Mouse (Mus musculus) forebrain, embryonic 15.5 days (tissue): ENCODE measurements around the gene Arhgef18. TPM values are rescaled to one million over a fixed set of nuclear protein-coding genes. Genes with fewer than 3 reads are reported as not detected.

ENCODE experiments used
- ATAC-seq: fragments of 200-750 bp; cut with Nextera tagmentation; replicated peaks from 2 replicates; pipeline ENCODE4 v1.8.0; 2017; ENCODE audit warnings: mild to moderate bottlenecking, moderate TSS enrichment, moderate library complexity
- H3K27ac ChIP-seq: fragments of 300-500 bp; sonication (generic); replicated peaks from 2 replicates; pipeline ENCODE4 v1.5.1; 2015; ENCODE audit warnings: mild to moderate bottlenecking, inconsistent platforms
- H3K27me3 ChIP-seq: fragments of 300-500 bp; sonication (generic); 2 replicates; pipeline ENCODE4 v1.6.1; 2015; ENCODE audit warnings: inconsistent platforms
- H3K36me3 ChIP-seq: fragments of 300-500 bp; sonication (generic); 2 replicates; pipeline ENCODE4 v1.6.1; 2015; ENCODE audit warnings: mild to moderate bottlenecking, inconsistent platforms
- H3K4me1 ChIP-seq: fragments of 300-500 bp; sonication (generic); 2 replicates; pipeline ENCODE4 v1.6.1; 2015; ENCODE audit warnings: inconsistent platforms
- H3K4me2 ChIP-seq: fragments of 300-500 bp; sonication (generic); replicated peaks from 2 replicates; pipeline ENCODE4 v1.6.1; 2015; ENCODE audit warnings: mild to moderate bottlenecking, inconsistent platforms
- H3K4me3 ChIP-seq: fragments of 300-500 bp; sonication (generic); 2 replicates; pipeline ENCODE4 v1.5.1; 2015; ENCODE audit warnings: mild to moderate bottlenecking, inconsistent platforms
- H3K9ac ChIP-seq: fragments of 300-500 bp; sonication (generic); replicated peaks from 2 replicates; pipeline ENCODE4 v1.6.1; 2015; ENCODE audit warnings: mild to moderate bottlenecking, inconsistent platforms
- H3K9me3 ChIP-seq: fragments of 300-500 bp; sonication (generic); 2 replicates; pipeline ENCODE4 v1.6.1; 2016; ENCODE audit warnings: inconsistent platforms
- WGBS: fragments of 180-500 bp; shearing (Covaris S2); methylation state at CpG from one replicate; pipeline ENCODE4 v1.1.7; 2015; ENCODE audit warnings: mixed read lengths; 5-methylcytosine and 5-hydroxymethylcytosine counted together
- polyA plus RNA-seq: library from polyadenylated mRNA; unstranded; fragments of >200 nt; fragmentation: Nextera tagmentation; extraction: Ambion mirVana; gene quantifications from 2 replicates; pipeline ENCODE4 v1.2.1, GENCODE M21; 2015

Arhgef18 gene
- polyA plus RNA-seq: 11.5 and 12.7 TPM in 2 replicates

DNA sequence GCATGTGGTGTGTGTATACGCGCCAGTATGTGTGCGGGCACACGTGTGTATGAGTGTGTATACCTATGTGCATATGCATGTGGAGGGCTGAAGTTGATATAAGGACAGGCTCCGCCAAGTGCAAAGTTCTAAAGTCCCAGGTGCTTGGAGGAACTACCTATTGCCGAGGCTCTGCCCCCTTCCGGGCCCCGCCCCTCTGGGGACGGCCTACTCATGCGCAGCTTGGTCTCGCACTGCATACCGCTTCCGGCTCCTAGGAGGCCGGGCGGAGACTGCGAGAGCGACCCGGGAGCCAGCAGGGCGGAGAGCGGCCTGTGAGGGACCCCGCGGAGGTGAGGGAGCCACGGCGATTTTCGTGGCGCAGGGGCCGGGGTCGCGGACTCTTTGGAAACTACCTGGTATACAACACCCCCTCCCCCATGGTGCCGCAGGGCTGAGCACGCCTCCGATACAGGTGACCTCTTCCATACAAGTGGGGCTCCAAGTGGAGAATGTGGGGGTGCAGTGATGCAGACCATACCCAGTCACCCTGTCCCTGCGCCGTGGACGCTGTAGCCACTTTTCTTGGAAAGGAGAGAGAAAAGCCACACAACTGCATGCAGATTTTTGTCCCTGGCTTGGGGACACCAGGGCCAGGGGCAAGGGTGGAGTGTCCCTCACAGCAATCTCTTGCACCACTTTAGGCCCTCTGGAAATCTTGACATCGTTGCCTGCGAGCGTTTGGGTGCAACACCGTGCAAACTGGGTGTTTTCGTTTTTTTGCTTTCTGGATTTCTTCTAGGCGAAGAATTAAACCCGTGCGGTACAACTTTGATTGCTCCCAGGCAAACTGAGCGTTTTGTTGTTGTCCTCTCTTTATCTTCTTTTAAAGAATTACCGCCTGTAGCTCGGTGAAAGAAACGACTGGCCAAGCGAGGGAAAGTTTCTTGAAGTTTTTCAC, at the start of gene Arhgef18:
TSS of gene Arhgef18 (plus strand) at position 236 of the 940 bp plus-strand sequence.
- peak within 1 kb of the TSS; percentile 87 for H3K4me2 ChIP-seq
- H3K27ac ChIP-seq: peak within 1 kb of the TSS; percentile 31; the same call in 1 of the 2 replicates
- peak; percentile 99 for ATAC-seq
- H3K36me3 ChIP-seq: no peaks in the 10 kb centered on the region; the same call in 1 of the 2 replicates
- H3K4me3 ChIP-seq: peak within 1 kb of the TSS; percentile 87
- H3K9ac ChIP-seq: peak within 1 kb of the TSS; percentile 81
- H3K27me3 ChIP-seq: no peaks in the 10 kb centered on the region
- under 1% methylated on average over 48 of the region's 48 CpGs for WGBS
- no peaks in the 10 kb centered on the region for H3K9me3 ChIP-seq
- H3K4me1 ChIP-seq: peaks cover 33% of the 10 kb centered on the region

DNA sequence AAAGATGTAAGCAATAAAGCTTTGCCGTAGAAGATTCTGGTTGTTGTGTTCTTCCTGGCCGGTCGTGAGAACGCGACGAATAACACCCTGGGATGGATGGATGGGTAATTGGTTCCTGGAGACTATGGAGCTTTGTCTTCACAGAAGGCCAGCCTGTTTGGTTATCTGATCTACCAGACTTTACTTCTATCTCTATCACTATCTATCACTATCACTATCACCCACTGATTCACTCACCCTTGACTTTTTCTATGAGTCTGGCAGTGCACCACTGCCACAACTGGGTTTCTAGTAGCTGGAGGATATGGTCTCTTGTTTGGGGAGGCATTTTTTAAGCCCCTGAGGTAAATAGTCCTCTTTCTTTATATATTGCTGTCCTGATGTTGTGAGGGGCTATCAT, 47.5 kb upstream of the Arhgef18 start:
- no peak overlapping the region for H3K27ac ChIP-seq
- H3K9me3 ChIP-seq: no peaks in the 10 kb centered on the region
- H3K4me3 ChIP-seq: no peak overlapping the region
- H3K4me1 ChIP-seq: no peaks in the 10 kb centered on the region
- no peak overlapping the region for H3K4me2 ChIP-seq
- WGBS: 97% methylated on average over 6 of the region's 6 CpGs
- ATAC-seq: no peak
- H3K27me3 ChIP-seq: no peaks in the 10 kb centered on the region
- H3K9ac ChIP-seq: no peak overlapping the region
- no peaks in the 10 kb centered on the region for H3K36me3 ChIP-seq

DNA sequence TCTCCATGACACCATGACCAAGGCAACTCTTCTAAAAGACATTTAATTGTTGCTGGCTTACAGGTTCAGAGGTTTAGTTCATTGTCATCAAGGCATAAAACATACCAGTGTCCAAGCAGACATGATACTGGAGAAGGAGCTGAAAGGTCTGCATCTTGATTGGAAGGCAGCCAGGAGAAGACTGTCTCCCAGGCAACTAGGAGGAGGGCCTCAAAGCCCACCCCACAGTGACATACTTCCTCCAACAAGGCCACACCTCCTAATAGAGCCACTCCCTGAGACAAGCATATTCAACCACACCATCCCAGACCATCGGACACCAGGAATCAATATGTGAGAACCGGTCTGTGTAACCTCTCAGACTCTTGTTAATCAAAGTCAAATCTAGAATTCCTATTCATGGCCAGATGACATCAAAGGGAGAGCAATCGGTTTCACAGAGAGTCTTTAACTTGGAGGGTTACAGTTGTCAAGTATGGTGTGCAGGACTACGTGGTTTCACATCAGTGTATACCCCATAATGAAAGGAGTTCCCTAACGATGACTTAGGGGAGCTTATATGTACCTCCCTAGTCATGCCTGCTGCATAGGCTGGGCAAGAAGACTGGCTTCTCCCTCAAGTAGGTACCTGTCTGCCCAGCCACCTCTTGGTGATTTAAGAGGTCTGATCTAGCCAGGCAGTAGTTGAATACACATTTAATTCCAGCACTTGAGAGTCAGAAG, 46.0 kb upstream of the Arhgef18 start:
- Histone ChIP-seq H3K9ac (no peak overlapping the region), H3K4me2 (no peak overlapping the region), H3K27me3 (no peaks in the 10 kb centered on the region), H3K9me3 (no peaks in the 10 kb centered on the region), H3K27ac (no peak overlapping the region), H3K4me3 (no peak overlapping the region), H3K36me3 (no peaks in the 10 kb centered on the region), H3K4me1 (no peaks in the 10 kb centered on the region)
- no peak for ATAC-seq
- WGBS: 87% methylated on average over 5 of the region's 5 CpGs

DNA sequence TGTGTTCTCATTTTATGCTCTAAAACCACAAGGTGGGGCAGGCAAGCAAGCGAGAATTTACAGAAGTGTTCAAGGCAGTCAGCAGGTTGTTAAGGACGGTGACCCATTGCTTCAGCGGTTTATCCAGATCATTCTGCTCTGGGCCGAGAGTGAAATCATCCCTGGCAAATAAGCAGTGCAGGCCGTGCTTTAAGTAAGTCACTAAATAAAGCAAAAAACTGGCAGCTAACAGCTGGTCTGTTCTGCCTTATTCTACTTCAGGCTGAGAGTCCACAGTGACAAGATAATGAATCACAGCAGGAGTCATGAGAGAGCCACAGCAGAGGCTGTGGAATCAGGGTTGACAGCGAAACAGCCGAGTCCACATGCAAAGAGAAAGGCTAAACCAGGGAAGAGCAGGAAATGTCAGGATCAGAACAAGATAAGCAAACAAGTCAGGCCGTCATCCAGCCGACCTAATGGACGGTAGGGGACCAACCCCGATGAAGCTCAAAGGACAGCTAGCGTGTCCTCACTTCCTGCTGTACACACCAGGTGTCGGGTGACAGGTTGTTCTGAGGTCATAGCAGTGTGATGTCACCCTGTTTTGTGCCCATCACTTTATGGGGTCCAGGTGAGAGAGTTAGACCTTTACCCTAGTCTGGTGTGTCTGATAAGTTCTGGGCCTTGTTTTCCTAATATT, 44.5 kb upstream of the Arhgef18 start:
- Histone ChIP-seq H3K4me1 (no peaks in the 10 kb centered on the region), H3K4me3 (no peak overlapping the region), H3K9ac (no peak overlapping the region), H3K9me3 (no peaks in the 10 kb centered on the region), H3K27ac (no peak overlapping the region), H3K27me3 (no peaks in the 10 kb centered on the region), H3K36me3 (no peaks in the 10 kb centered on the region), H3K4me2 (no peak overlapping the region)
- no peak for ATAC-seq
- WGBS: 60% methylated on average over 13 of the region's 13 CpGs

DNA sequence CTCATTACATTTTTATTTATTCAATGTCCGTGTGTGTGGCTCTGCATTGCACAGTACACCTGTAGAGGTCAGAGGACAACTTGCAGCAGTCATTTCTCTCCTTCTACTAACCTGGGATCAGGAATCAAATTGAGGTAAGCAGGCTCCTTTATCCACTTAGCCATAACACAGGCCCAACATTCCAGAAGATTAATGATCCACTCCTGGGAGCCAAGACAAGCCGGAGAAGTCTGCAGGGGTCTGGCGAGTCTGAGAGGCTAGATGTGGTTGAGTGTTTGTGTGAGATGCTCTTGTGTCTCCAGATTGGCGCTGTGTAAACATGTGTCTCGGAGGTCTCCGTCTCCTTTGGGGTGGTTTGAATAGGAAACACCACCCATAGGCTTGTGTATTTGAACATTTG, 42.1 kb upstream of the Arhgef18 start:
- H3K4me2 ChIP-seq: no peak overlapping the region
- no peaks in the 10 kb centered on the region for H3K36me3 ChIP-seq
- H3K4me3 ChIP-seq: no peak overlapping the region
- H3K4me1 ChIP-seq: no peaks in the 10 kb centered on the region
- ATAC-seq: no peak
- H3K9ac ChIP-seq: no peak overlapping the region
- no peaks in the 10 kb centered on the region for H3K9me3 ChIP-seq
- no peak overlapping the region for H3K27ac ChIP-seq
- 81% methylated on average over 6 of the region's 6 CpGs for WGBS
- H3K27me3 ChIP-seq: no peaks in the 10 kb centered on the region

DNA sequence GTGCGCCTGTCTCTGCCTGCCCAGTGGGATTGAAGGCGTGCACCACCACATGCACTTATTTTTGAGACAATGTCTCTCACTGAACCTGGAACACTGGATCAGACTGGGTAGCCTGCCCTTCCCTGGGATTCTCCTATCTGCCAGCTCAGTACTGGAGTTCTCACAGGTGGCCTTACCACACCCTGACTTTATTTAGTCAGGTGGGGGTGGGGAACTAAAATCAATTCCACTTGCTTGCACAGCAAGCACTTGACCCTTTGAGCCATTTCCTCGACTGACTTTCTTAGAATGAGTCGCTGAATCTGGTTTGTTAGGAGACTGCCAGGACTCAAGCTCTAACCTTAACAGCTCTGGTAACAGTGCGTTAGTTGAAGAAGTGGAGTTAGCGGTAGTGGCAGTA, 40.1 kb upstream of the Arhgef18 start:
- Histone ChIP-seq H3K4me1 (no peaks in the 10 kb centered on the region), H3K4me3 (no peak overlapping the region), H3K27ac (no peak overlapping the region), H3K9me3 (no peaks in the 10 kb centered on the region), H3K27me3 (no peaks in the 10 kb centered on the region), H3K36me3 (no peaks in the 10 kb centered on the region), H3K4me2 (no peak overlapping the region), H3K9ac (no peak overlapping the region)
- no peak for ATAC-seq
- 83% methylated on average over 6 of the region's 6 CpGs for WGBS

DNA sequence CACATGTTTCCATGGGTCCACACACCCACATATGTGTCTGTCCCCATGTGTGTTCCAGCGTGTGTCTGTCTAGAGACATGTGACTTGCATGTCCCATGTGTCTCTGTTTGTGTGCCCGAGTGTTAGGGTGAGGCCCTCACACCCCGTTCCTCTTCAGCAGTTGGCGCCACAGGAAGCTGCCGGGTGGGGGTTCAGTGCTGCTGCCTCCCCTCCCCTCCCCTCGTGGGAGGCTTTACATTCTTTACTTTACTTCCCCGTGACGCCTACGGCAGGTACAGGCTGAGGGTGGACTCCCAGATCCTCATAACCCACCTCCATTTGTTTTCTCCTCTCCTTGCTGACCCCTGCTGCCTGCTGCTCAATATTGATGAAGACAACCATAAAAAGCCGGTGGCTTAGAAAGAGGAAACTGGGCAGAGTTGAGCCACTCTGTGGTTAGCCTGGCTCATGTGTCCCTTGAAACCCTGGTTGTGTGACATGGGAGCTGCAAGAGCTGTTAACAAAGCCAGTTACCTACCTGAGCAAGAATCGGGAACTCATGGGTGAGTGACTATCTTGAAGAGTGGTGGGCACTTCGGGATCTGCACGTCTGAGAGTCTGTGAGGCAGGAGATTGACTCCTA, 39.5 kb upstream of the Arhgef18 start, which contains the start of gene A430078G23Rik:
TSS of gene A430078G23Rik (plus strand) at position 227 of the 622 bp plus-strand sequence.
- H3K4me1 ChIP-seq: no peaks in the 10 kb centered on the region
- WGBS: 90% methylated on average over 13 of the region's 13 CpGs
- no peak within 1 kb of the TSS for H3K27ac ChIP-seq
- H3K4me2 ChIP-seq: no peak within 1 kb of the TSS
- no peaks in the 10 kb centered on the region for H3K36me3 ChIP-seq
- no peaks in the 10 kb centered on the region for H3K27me3 ChIP-seq
- no peak within 1 kb of the TSS for H3K9ac ChIP-seq
- no peaks in the 10 kb centered on the region for H3K9me3 ChIP-seq
- no peak for ATAC-seq
- no peak within 1 kb of the TSS for H3K4me3 ChIP-seq

DNA sequence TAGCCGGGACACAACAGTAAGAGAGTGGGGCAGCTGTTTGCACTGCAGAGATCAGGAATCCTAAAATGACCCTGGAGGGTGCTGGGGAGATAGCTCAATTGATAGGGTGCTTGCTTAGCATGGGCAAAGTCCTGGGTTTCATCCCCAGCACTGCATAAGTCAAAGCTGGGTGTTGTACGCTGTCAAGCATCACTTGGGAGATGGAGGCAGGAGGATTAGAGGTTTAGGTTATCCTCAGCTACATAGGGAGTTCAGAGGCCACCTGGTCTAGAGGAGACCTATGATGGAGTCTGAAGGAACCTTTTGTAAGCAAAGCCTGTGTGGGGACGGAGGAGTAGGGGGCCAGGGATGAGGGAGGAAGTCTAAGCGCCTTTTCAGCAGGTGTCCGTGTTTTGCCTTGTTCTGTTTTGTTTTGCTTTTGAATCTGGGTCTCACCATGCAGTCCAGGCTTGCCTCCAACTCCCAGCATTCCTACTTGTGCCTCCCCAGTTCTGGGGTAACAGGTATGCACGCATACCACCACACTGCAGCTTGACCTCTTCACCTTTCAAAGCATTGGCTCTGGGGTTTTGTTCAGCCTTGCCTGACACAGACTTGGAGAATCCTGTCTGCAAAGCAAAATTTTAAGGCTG, 38.9 kb upstream of the Arhgef18 start:
- WGBS: 77% methylated on average over 6 of the region's 6 CpGs
- H3K4me2 ChIP-seq: no peak overlapping the region
- no peak for ATAC-seq
- no peaks in the 10 kb centered on the region for H3K4me1 ChIP-seq
- H3K36me3 ChIP-seq: no peaks in the 10 kb centered on the region
- H3K4me3 ChIP-seq: no peak overlapping the region
- no peak overlapping the region for H3K9ac ChIP-seq
- no peak overlapping the region for H3K27ac ChIP-seq
- H3K9me3 ChIP-seq: no peaks in the 10 kb centered on the region
- H3K27me3 ChIP-seq: no peaks in the 10 kb centered on the region

DNA sequence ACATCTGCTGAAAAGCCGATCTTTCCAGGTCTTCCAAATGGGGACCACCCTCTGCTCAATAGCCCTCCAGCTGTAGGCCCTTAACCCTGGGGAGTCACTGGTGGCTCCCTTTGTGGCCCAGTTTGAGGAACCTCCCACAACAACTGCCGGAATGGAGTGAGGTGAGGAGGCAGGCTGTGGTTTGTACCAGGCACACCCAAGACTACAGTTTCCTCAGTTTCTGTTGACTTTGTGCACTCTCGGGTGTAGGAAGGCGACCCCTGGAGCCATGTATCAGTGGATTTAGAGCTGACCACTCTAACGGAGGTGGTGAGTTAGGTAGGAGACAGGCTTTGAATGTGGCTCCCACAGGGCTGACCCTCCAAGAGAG, 38.4 kb upstream of the Arhgef18 start:
- Histone ChIP-seq H3K9me3 (no peaks in the 10 kb centered on the region), H3K27me3 (no peaks in the 10 kb centered on the region), H3K36me3 (no peaks in the 10 kb centered on the region), H3K4me2 (no peak overlapping the region), H3K9ac (no peak overlapping the region), H3K27ac (no peak overlapping the region), H3K4me1 (no peaks in the 10 kb centered on the region), H3K4me3 (no peak overlapping the region)
- WGBS: 80% methylated on average over 5 of the region's 5 CpGs
- ATAC-seq: no peak

DNA sequence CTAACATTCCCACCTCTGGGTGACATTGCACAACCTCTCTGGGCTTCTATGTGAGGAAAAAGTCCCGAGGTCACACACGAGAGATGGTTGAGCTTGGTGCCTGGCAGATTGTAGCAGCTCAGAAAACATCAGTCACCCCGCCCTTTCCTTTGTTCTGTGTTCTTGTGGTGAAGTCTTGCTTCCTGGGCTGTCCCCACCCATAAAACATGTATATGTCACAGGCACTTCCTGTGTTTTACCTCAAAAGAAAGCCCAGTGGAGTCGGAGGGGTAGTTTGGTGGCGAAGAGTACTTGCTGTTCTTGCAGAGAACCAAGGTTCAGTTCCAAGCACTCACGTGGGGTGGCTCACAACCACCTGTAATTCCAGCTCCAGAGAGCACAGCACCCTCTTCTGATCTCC, 37.2 kb upstream of the Arhgef18 start:
- H3K9me3 ChIP-seq: no peaks in the 10 kb centered on the region
- H3K9ac ChIP-seq: no peak overlapping the region
- no peak overlapping the region for H3K4me2 ChIP-seq
- no peaks in the 10 kb centered on the region for H3K27me3 ChIP-seq
- ATAC-seq: no peak
- WGBS: 86% methylated on average over 6 of the region's 6 CpGs
- H3K27ac ChIP-seq: no peak overlapping the region
- no peaks in the 10 kb centered on the region for H3K4me1 ChIP-seq
- no peak overlapping the region for H3K4me3 ChIP-seq
- no peaks in the 10 kb centered on the region for H3K36me3 ChIP-seq

DNA sequence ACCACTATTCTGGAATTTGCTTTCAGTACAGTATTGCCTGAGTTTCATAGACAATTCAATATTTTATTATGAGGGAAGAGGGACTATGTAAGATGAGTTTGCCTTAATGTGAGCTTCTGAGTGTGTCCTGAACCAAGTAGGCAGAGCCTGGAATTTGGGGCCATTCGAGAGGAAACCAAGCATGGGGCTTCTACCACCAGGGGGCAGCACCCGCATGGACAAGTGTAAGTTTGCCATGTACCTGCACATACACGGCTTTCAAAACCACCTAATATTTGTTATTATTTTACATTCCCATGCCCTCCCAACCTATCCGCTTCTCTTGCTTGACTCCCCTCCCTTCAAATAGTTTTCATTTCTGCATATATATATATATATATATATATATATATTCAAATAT, 34.7 kb upstream of the Arhgef18 start:
- no peaks in the 10 kb centered on the region for H3K36me3 ChIP-seq
- no peaks in the 10 kb centered on the region for H3K4me1 ChIP-seq
- H3K4me3 ChIP-seq: no peak overlapping the region
- H3K27ac ChIP-seq: no peak overlapping the region
- WGBS: 2% methylated on average over 4 of the region's 4 CpGs
- H3K9ac ChIP-seq: no peak overlapping the region
- no peak overlapping the region for H3K4me2 ChIP-seq
- no peaks in the 10 kb centered on the region for H3K9me3 ChIP-seq
- H3K27me3 ChIP-seq: no peaks in the 10 kb centered on the region
- ATAC-seq: no peak
